Comparison of ENCODE assay signal across 11 mouse cellular contexts in genomic region chr1:68934804-68935203, GRCm38 (mm10).
"Had no signal": no experiment of that assay in that cellular context is flagged by ENCODE, and none has a peak within 500 bp of the region (broad histone marks: within the 10 kb centered on the region; RNA-seq: fewer than 3 reads in every experiment).

No protein-coding gene starts in this region.

- H3K27ac ChIP-seq: hindbrain, postnatal 0 days; layer of hippocampus, adult 2 months; limb, embryonic 13.5 days; liver, embryonic 12.5 days; midbrain, embryonic 12.5 days had no signal

- H3K4me3 ChIP-seq: layer of hippocampus, adult 2 months; limb, embryonic 13.5 days; liver, embryonic 12.5 days; midbrain, embryonic 12.5 days had no signal

- H3K9me3 ChIP-seq: limb, embryonic 13.5 days; liver, embryonic 12.5 days; midbrain, embryonic 12.5 days had no signal

- H3K36me3 ChIP-seq: limb, embryonic 13.5 days; liver, embryonic 12.5 days; midbrain, embryonic 12.5 days had no signal

- H3K9ac ChIP-seq: limb, embryonic 13.5 days; liver, embryonic 12.5 days; lung, embryonic 14.5 days; midbrain, embryonic 12.5 days had no signal

- ATAC-seq: hindbrain, postnatal 0 days; liver, embryonic 12.5 days had no signal

- H3K27me3 ChIP-seq: limb, embryonic 13.5 days; liver, embryonic 12.5 days; midbrain, embryonic 12.5 days had no signal

- H3K4me2 ChIP-seq: limb, embryonic 13.5 days; liver, embryonic 12.5 days; lung, embryonic 14.5 days; midbrain, embryonic 12.5 days had no signal

- H3K4me1 ChIP-seq: limb, embryonic 13.5 days; liver, embryonic 12.5 days; midbrain, embryonic 12.5 days had no signal

- DNase-seq: left cerebral cortex, postnatal 4 days; lung, embryonic 14.5 days; lung, postnatal 10 days; lung, postnatal 4 days; right cerebral cortex, postnatal 14 days; thymus, postnatal 36 days had no signal
